ENCODE assay signal across 10 mouse cellular contexts in genomic region chr2:107869304-107869958, GRCm38 (mm10).
DNase-seq lines count a peak whose midpoint lies in the region; ATAC-seq and TF ChIP-seq lines count a peak whose summit lies in the region.
"Had no signal": no experiment of that assay in that cellular context is flagged by ENCODE, and none has a peak within 500 bp of the region (broad histone marks: within the 10 kb centered on the region; RNA-seq: fewer than 3 reads in every experiment).

No protein-coding gene starts in this region.

- no peak for DNase-seq in heart, adult 2 months
- peak; percentile 41 for DNase-seq in right cerebral cortex, adult 18-20 months
- no peak for DNase-seq in right cerebral cortex, postnatal 14 days
- peak; percentile 75 for DNase-seq in telencephalon, adult 2 months (ENCODE audit: low read depth, low spot score)
- DNase-seq in adrenal gland, adult 2 months: no peak

- peak; percentile 79 for TF ChIP-seq CTCF in heart, adult 2 months (IDR thresholded peaks at IDR 0.05)

- no peak for TF ChIP-seq POLR2A in heart, adult 2 months (IDR thresholded peaks at IDR 0.05; ENCODE audit: insufficient read depth, low read depth, low read length)

- no peak overlapping the region for H3K4me3 ChIP-seq in heart, adult 2 months
- no peak overlapping the region for H3K4me3 ChIP-seq in heart, embryonic 11.5 days (ENCODE audit: low read depth, low read length)
- H3K4me3 ChIP-seq in hindbrain, embryonic 15.5 days: no peak overlapping the region
- no peak overlapping the region for H3K4me3 ChIP-seq in kidney, embryonic 16.5 days (ENCODE audit: low read length)
- H3K4me3 ChIP-seq: embryonic facial prominence, embryonic 12.5 days had no signal

- no peak for TF ChIP-seq EP300 in heart, adult 2 months (IDR thresholded peaks at IDR 0.05; ENCODE audit: insufficient read depth, low read depth, low read length)

- H3K9me3 ChIP-seq in heart, embryonic 11.5 days (replicated peaks; ENCODE audit: control insufficient read depth, low read length): no peaks in the 10 kb centered on the region
- H3K9me3 ChIP-seq in hindbrain, embryonic 15.5 days: no peaks in the 10 kb centered on the region
- no peaks in the 10 kb centered on the region for H3K9me3 ChIP-seq in kidney, embryonic 16.5 days (ENCODE audit: low read length)
- H3K9me3 ChIP-seq: embryonic facial prominence, embryonic 12.5 days had no signal

- H3K27me3 ChIP-seq in heart, adult 2 months (ENCODE audit: control insufficient read depth, insufficient read depth, low read length): no peaks in the 10 kb centered on the region
- H3K27me3 ChIP-seq in heart, embryonic 11.5 days (ENCODE audit: control insufficient read depth, insufficient read depth, low read length): no peaks in the 10 kb centered on the region
- H3K27me3 ChIP-seq in hindbrain, embryonic 15.5 days: no peaks in the 10 kb centered on the region
- H3K27me3 ChIP-seq in kidney, embryonic 16.5 days (ENCODE audit: insufficient read depth, low read length): no peaks in the 10 kb centered on the region
- H3K27me3 ChIP-seq: embryonic facial prominence, embryonic 12.5 days had no signal

- no peak for ATAC-seq in heart, embryonic 11.5 days (replicated peaks; ENCODE audit: insufficient number of reproducible peaks, low FRiP score, low TSS enrichment)
- ATAC-seq in hindbrain, embryonic 15.5 days (ENCODE audit: low FRiP score, low read depth): peak; percentile 89
- ATAC-seq in kidney, embryonic 16.5 days (ENCODE audit: low FRiP score, low TSS enrichment): no peak

- H3K79me2 ChIP-seq in heart, adult 2 months (replicated peaks; ENCODE audit: control insufficient read depth, insufficient read depth, low read length): no peaks in the 10 kb centered on the region

- H3K4me2 ChIP-seq in heart, embryonic 11.5 days: no peak overlapping the region
- H3K4me2 ChIP-seq in hindbrain, embryonic 15.5 days: no peak overlapping the region
- H3K4me2 ChIP-seq in kidney, embryonic 16.5 days (replicated peaks; ENCODE audit: low read depth, low read length): no peak overlapping the region
- H3K4me2 ChIP-seq: embryonic facial prominence, embryonic 12.5 days had no signal

- intact Hi-C loops in heart, adult 2 months (cut with DNase I): loop anchor here (2.0 to 5.0 kb wide), 3 partner anchors 692 to 887 kb away; no protein-coding TSS in a partner anchor

- H3K36me3 ChIP-seq in heart, adult 2 months (ENCODE audit: control insufficient read depth, insufficient read depth, low read length): no peaks in the 10 kb centered on the region
- no peaks in the 10 kb centered on the region for H3K36me3 ChIP-seq in heart, embryonic 11.5 days (ENCODE audit: control insufficient read depth, insufficient read depth, low read length)
- H3K36me3 ChIP-seq in hindbrain, embryonic 15.5 days: no peaks in the 10 kb centered on the region
- no peaks in the 10 kb centered on the region for H3K36me3 ChIP-seq in kidney, embryonic 16.5 days (ENCODE audit: insufficient read depth, low read length)
- H3K36me3 ChIP-seq: embryonic facial prominence, embryonic 12.5 days had no signal

- no peak overlapping the region for H3K27ac ChIP-seq in heart, adult 2 months
- no peak overlapping the region for H3K27ac ChIP-seq in heart, embryonic 11.5 days (ENCODE audit: low read depth, low read length)
- no peak overlapping the region for H3K27ac ChIP-seq in hindbrain, embryonic 15.5 days (replicated peaks)
- H3K27ac ChIP-seq in kidney, embryonic 16.5 days (ENCODE audit: low read length): no peak overlapping the region
- H3K27ac ChIP-seq: embryonic facial prominence, embryonic 12.5 days; macrophage had no signal

- 36% methylated on average over 3 of the region's 3 CpGs for WGBS in heart, adult 2 months
- 53% methylated on average over 3 of the region's 3 CpGs for WGBS in heart, embryonic 11.5 days (ENCODE audit: insufficient replicate concordance)
- WGBS in hindbrain, embryonic 15.5 days: 55% methylated on average over 3 of the region's 3 CpGs
- WGBS in kidney, embryonic 16.5 days: 41% methylated on average over 3 of the region's 3 CpGs

- H3K4me1 ChIP-seq in heart, adult 2 months (ENCODE audit: control insufficient read depth, insufficient read depth, low read length): no peaks in the 10 kb centered on the region
- H3K4me1 ChIP-seq in heart, embryonic 11.5 days (ENCODE audit: control insufficient read depth, insufficient read depth, low read length): no peaks in the 10 kb centered on the region
- no peaks in the 10 kb centered on the region for H3K4me1 ChIP-seq in hindbrain, embryonic 15.5 days (replicated peaks)
- H3K4me1 ChIP-seq in kidney, embryonic 16.5 days (ENCODE audit: insufficient read depth, low read length): no peaks in the 10 kb centered on the region
- H3K4me1 ChIP-seq: embryonic facial prominence, embryonic 12.5 days had no signal

- H3K9ac ChIP-seq in heart, adult 2 months (ENCODE audit: low read depth, low read length): no peak overlapping the region
- H3K9ac ChIP-seq in heart, embryonic 11.5 days (ENCODE audit: low read depth, low read length): no peak overlapping the region
- no peak overlapping the region for H3K9ac ChIP-seq in hindbrain, embryonic 15.5 days
- no peak overlapping the region for H3K9ac ChIP-seq in kidney, embryonic 16.5 days (replicated peaks; ENCODE audit: low read length)
- H3K9ac ChIP-seq: embryonic facial prominence, embryonic 12.5 days had no signal

Comparison
In these comparisons a context has a peak if more than half of its experiments do, and no peak if none do; other contexts are left out.
1. DNase-seq: peak in right cerebral cortex, adult 18-20 months (single experiment) and telencephalon, adult 2 months (single experiment); none in heart, adult 2 months (0 of 2), right cerebral cortex, postnatal 14 days (single experiment) and adrenal gland, adult 2 months (single experiment).